Mouse (Mus musculus): Measurements from ENCODE around the gene 4933425L06Rik. TPM values are rescaled to one million over a fixed set of nuclear protein-coding genes. Genes with fewer than 3 reads are reported as not detected.

Gene 4933425L06Rik
- not detected in 2 replicates for polyA plus RNA-seq (2015; fragmentation: Nextera tagmentation; extraction: Ambion mirVana)

DNA sequence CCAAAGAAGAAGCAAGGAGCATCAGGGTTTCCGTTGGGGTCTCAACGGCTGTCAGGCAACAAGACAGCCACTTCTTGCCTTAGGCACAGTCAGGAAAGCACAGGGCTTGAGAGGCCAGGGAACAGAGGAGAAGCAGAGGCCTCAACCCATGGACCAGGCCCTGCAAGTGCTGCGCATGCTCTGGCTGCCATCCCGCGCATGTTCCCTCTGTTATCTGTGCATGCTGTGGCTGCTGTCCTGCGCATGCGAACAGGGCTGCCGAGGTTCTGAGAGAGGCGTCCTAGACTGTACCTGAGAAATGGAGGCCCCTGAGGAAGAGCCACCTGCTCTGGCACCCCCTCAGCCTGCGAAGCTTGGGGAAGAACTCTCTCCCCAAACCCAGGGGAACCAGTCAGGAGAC is at the start of gene 4933425L06Rik:
TSS of gene 4933425L06Rik (plus strand) at position 261 of the 400 bp plus-strand sequence.

GRCm38 (mm10) chr13:105054181-105054940 is 27.6 kb upstream of the 4933425L06Rik start, which contains the start of gene Rgs7bp:
Gene Rgs7bp (minus strand): TSS chr13:105054930.

Other genes with a start within 250 kb of the 4933425L06Rik start
- gene Shisal2b, start 218.2 kb upstream of the 4933425L06Rik start, polyA plus RNA-seq (2015; fragmentation: Nextera tagmentation; extraction: Ambion mirVana) = not detected in 2 replicates
- 1.3 and 1.9 TPM in 2 replicates for gene Rgs7bp, start 27.2 kb upstream of the 4933425L06Rik start, polyA plus RNA-seq (2015; fragmentation: Nextera tagmentation; extraction: Ambion mirVana)
- 0.73 and 0.87 TPM in 2 replicates for gene Rnf180, start 212.7 kb downstream of the 4933425L06Rik start, polyA plus RNA-seq (2015; fragmentation: Nextera tagmentation; extraction: Ambion mirVana)

All from skeletal muscle tissue, postnatal 0 days (tissue).